36 mouse cellular contexts compared by ENCODE assay signal in the genomic region with DNA sequence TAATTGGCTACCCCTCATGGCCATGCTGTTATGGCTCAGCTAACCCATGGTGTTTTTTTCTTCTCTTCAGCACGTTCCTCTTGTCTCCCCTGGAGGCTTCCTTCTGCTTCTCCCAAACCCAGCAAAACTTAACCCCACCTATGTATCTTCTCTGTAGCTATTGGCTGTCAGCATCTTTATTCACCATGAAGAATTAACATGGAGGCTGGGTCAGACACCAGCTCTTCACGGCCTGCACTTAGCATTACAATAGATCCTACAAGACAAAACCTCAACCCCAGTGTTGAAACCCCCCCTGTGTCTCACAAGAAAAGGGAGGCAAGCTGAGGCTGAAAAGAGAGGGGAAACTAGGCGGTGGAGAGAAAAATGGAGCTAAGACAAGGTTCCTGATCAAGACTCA.
A peak's percentile ranks its signal among the peaks of the same experiment; 100 is the strongest.
DNase-seq lines count a peak whose midpoint lies in the region; ATAC-seq lines count a peak whose summit lies in the region.
"Had no signal": no experiment of that assay in that cellular context is flagged by ENCODE, and none has a peak within 500 bp of the region (broad histone marks: within the 10 kb centered on the region; RNA-seq: fewer than 3 reads in every experiment).

No protein-coding gene starts in this region.

- DNase-seq in hindbrain, embryonic 11.5 days (ENCODE audit: low spot score): no peak
- peak; percentile 8 for DNase-seq in neural tube, embryonic 11.5 days (ENCODE audit: low spot score)
- peak; percentile 26 for DNase-seq in WW6 (ENCODE audit: low read depth, low spot score)
- no peak for DNase-seq in left cerebral cortex, adult 18-20 months (ENCODE audit: low spot score in 2 of 2)
- no peak for DNase-seq in thymus, postnatal 4 days
- DNase-seq: adrenal gland, adult 2 months; adrenal gland, postnatal 36 days; cerebellum, adult 2 months; cerebellum, postnatal 14 days; gastrocnemius, adult 2 months; gastrocnemius, postnatal 36 days; heart, adult 18-20 months; heart, postnatal 10 days; kidney, adult 18-20 months; kidney, postnatal 25 days; lung, embryonic 14.5 days; lung, postnatal 14 days; midbrain, embryonic 14.5 days; right cerebral cortex, postnatal 4 days; thymus, adult 18-20 months; thymus, postnatal 36 days had no signal

- no peak overlapping the region for H3K4me2 ChIP-seq in hindbrain, embryonic 11.5 days (replicated peaks; ENCODE audit: low read depth, low read length)
- no peak overlapping the region for H3K4me2 ChIP-seq in hindbrain, embryonic 16.5 days (ENCODE audit: low read length)
- H3K4me2 ChIP-seq in neural tube, embryonic 11.5 days (ENCODE audit: low read depth): no peak overlapping the region
- no peak overlapping the region for H3K4me2 ChIP-seq in neural tube, embryonic 15.5 days
- H3K4me2 ChIP-seq: heart, embryonic 13.5 days; hindbrain, embryonic 15.5 days; kidney, embryonic 15.5 days; limb, embryonic 12.5 days; liver, embryonic 15.5 days; lung, embryonic 14.5 days; neural tube, embryonic 12.5 days had no signal

- WGBS in hindbrain, embryonic 11.5 days: 23% methylated on average over 3 of the region's 3 CpGs
- 32% methylated on average over 3 of the region's 3 CpGs for WGBS in hindbrain, embryonic 16.5 days
- WGBS in neural tube, embryonic 11.5 days: 49% methylated on average over 3 of the region's 3 CpGs
- WGBS in neural tube, embryonic 15.5 days: 27% methylated on average over 3 of the region's 3 CpGs

- H3K36me3 ChIP-seq in hindbrain, embryonic 11.5 days (ENCODE audit: control insufficient read depth, insufficient read depth, low read length): no peaks in the 10 kb centered on the region
- H3K36me3 ChIP-seq in hindbrain, embryonic 16.5 days (ENCODE audit: control insufficient read depth, insufficient read depth, low read length): no peaks in the 10 kb centered on the region
- no peaks in the 10 kb centered on the region for H3K36me3 ChIP-seq in neural tube, embryonic 11.5 days (ENCODE audit: control insufficient read depth, insufficient read depth, low read length)
- no peaks in the 10 kb centered on the region for H3K36me3 ChIP-seq in neural tube, embryonic 15.5 days
- H3K36me3 ChIP-seq: heart, embryonic 13.5 days; hindbrain, embryonic 15.5 days; kidney, embryonic 15.5 days; limb, embryonic 12.5 days; liver, embryonic 15.5 days; neural tube, embryonic 12.5 days had no signal

- H3K9ac ChIP-seq in hindbrain, embryonic 11.5 days (ENCODE audit: low read depth, low read length): no peak overlapping the region
- no peak overlapping the region for H3K9ac ChIP-seq in hindbrain, embryonic 16.5 days (ENCODE audit: low read depth, low read length)
- no peak overlapping the region for H3K9ac ChIP-seq in neural tube, embryonic 11.5 days (ENCODE audit: low read length)
- no peak overlapping the region for H3K9ac ChIP-seq in neural tube, embryonic 15.5 days (replicated peaks)
- H3K9ac ChIP-seq: heart, embryonic 13.5 days; hindbrain, embryonic 15.5 days; kidney, embryonic 15.5 days; limb, embryonic 12.5 days; liver, embryonic 15.5 days; lung, embryonic 14.5 days; neural tube, embryonic 12.5 days had no signal

- no peaks in the 10 kb centered on the region for H3K27me3 ChIP-seq in hindbrain, embryonic 11.5 days (ENCODE audit: control insufficient read depth, insufficient read depth, low read length)
- H3K27me3 ChIP-seq in hindbrain, embryonic 16.5 days (replicated peaks; ENCODE audit: control insufficient read depth, insufficient read depth, low read length): no peaks in the 10 kb centered on the region
- H3K27me3 ChIP-seq in neural tube, embryonic 11.5 days (ENCODE audit: control insufficient read depth, insufficient read depth, low read length): no peaks in the 10 kb centered on the region
- no peaks in the 10 kb centered on the region for H3K27me3 ChIP-seq in neural tube, embryonic 15.5 days (replicated peaks)
- H3K27me3 ChIP-seq: heart, embryonic 13.5 days; hindbrain, embryonic 15.5 days; kidney, embryonic 15.5 days; limb, embryonic 12.5 days; liver, embryonic 15.5 days; neural tube, embryonic 12.5 days had no signal

- H3K4me1 ChIP-seq in hindbrain, embryonic 11.5 days (replicated peaks; ENCODE audit: control insufficient read depth, insufficient read depth, low read length): no peaks in the 10 kb centered on the region
- H3K4me1 ChIP-seq in hindbrain, embryonic 16.5 days (ENCODE audit: control insufficient read depth, insufficient read depth, low read depth, low read length): no peaks in the 10 kb centered on the region
- H3K4me1 ChIP-seq in neural tube, embryonic 11.5 days (ENCODE audit: control insufficient read depth, insufficient read depth, low read length): no peaks in the 10 kb centered on the region
- H3K4me1 ChIP-seq in neural tube, embryonic 15.5 days: no peaks in the 10 kb centered on the region
- H3K4me1 ChIP-seq: heart, embryonic 13.5 days; hindbrain, embryonic 15.5 days; kidney, embryonic 15.5 days; limb, embryonic 12.5 days; liver, embryonic 15.5 days; neural tube, embryonic 12.5 days had no signal

- H3K9me3 ChIP-seq in hindbrain, embryonic 11.5 days (ENCODE audit: control insufficient read depth, low read length): no peaks in the 10 kb centered on the region
- no peaks in the 10 kb centered on the region for H3K9me3 ChIP-seq in hindbrain, embryonic 16.5 days (ENCODE audit: control insufficient read depth, low read length)
- no peaks in the 10 kb centered on the region for H3K9me3 ChIP-seq in neural tube, embryonic 11.5 days (ENCODE audit: control insufficient read depth, low read length)
- no peaks in the 10 kb centered on the region for H3K9me3 ChIP-seq in neural tube, embryonic 15.5 days (replicated peaks)
- H3K9me3 ChIP-seq: heart, embryonic 13.5 days; hindbrain, embryonic 15.5 days; kidney, embryonic 15.5 days; limb, embryonic 12.5 days; liver, embryonic 15.5 days; neural tube, embryonic 12.5 days had no signal

- ATAC-seq in hindbrain, embryonic 11.5 days (ENCODE audit: low FRiP score): peak; percentile 66
- ATAC-seq in hindbrain, embryonic 16.5 days: no peak
- ATAC-seq in neural tube, embryonic 11.5 days (ENCODE audit: insufficient read depth, low FRiP score, low TSS enrichment): no peak
- ATAC-seq in neural tube, embryonic 15.5 days (ENCODE audit: low FRiP score): no peak
- ATAC-seq: activated CD4-positive, CD25-positive, alpha-beta regulatory T cell, adult 4 months; CD4-positive, CD25-positive, alpha-beta regulatory T cell, adult 4 months; forebrain, embryonic 16.5 days; Patski had no signal

- no peak overlapping the region for H3K4me3 ChIP-seq in hindbrain, embryonic 11.5 days (ENCODE audit: low read depth, low read length)
- H3K4me3 ChIP-seq in hindbrain, embryonic 16.5 days (ENCODE audit: low read length): no peak overlapping the region
- no peak overlapping the region for H3K4me3 ChIP-seq in neural tube, embryonic 11.5 days (ENCODE audit: low read depth, low read length)
- no peak overlapping the region for H3K4me3 ChIP-seq in neural tube, embryonic 15.5 days (replicated peaks)
- H3K4me3 ChIP-seq: erythroblast, embryonic 14.5 days; gastrocnemius, adult 2 months; heart, embryonic 13.5 days; hindbrain, embryonic 15.5 days; kidney, embryonic 15.5 days; left cerebral cortex, adult 2 months; limb, embryonic 12.5 days; liver, embryonic 15.5 days; neural tube, embryonic 12.5 days had no signal

- no peak overlapping the region for H3K27ac ChIP-seq in hindbrain, embryonic 11.5 days (ENCODE audit: low read depth, low read length)
- H3K27ac ChIP-seq in hindbrain, embryonic 16.5 days (ENCODE audit: low read depth, low read length): no peak overlapping the region
- H3K27ac ChIP-seq in neural tube, embryonic 11.5 days (ENCODE audit: low read depth, low read length): no peak overlapping the region
- H3K27ac ChIP-seq in neural tube, embryonic 15.5 days (replicated peaks): no peak overlapping the region
- H3K27ac ChIP-seq: gastrocnemius, adult 2 months; heart, embryonic 13.5 days; hindbrain, embryonic 15.5 days; kidney, embryonic 15.5 days; left cerebral cortex, adult 2 months; limb, embryonic 12.5 days; liver, embryonic 15.5 days; neural tube, embryonic 12.5 days; stomach, postnatal 0 days had no signal

Comparison
In these comparisons a context has a peak if more than half of its experiments do, and no peak if none do; other contexts are left out.
1. DNase-seq: peak in neural tube, embryonic 11.5 days (single experiment) and WW6 (single experiment); none in hindbrain, embryonic 11.5 days (single experiment), left cerebral cortex, adult 18-20 months (0 of 2) and thymus, postnatal 4 days (single experiment).